Mouse (Mus musculus) MEL (cell line): ENCODE results near the gene Npas3. TPM values are rescaled to one million over a fixed set of nuclear protein-coding genes. Genes with fewer than 3 reads are reported as not detected.

Source experiments
- DNase-seq: peaks from one replicate; pipeline ENCODE4 v3.0.0; 2011; ENCODE audit warnings: low read depth, low spot score
- H3K27ac ChIP-seq: 2 replicates; pipeline ENCODE4 v1.5.1; 2012; ENCODE audit warnings: low read depth, mild to moderate bottlenecking, control low read depth, low read length, moderate library complexity; ENCODE audit not compliant: control insufficient read depth
- H3K27me3 ChIP-seq, 2 experiments: fragments of 150-350 bp in 1 of 2; sonication (generic) in 1 of 2; 2 replicates each; pipeline ENCODE4 v1.6.1; 2012; ENCODE audit warnings: low read length in 2 of 2, mild to moderate bottlenecking in 2 of 2, improper control_type of control experiment in 1 of 2, moderate library complexity in 1 of 2; ENCODE audit not compliant: insufficient read depth in 2 of 2, control insufficient read depth in 1 of 2
- H3K36me3 ChIP-seq, 2 experiments: 2 replicates each; pipeline ENCODE4 v1.6.1; 2012 to 2014; ENCODE audit warnings: low read length in 2 of 2, improper control_type of control experiment in 1 of 2, inconsistent platforms in 1 of 2, mild to moderate bottlenecking in 1 of 2; ENCODE audit not compliant: insufficient read depth in 2 of 2, control insufficient read depth in 1 of 2
- H3K4me1 ChIP-seq, 2 experiments: fragments of 150-350 bp in 1 of 2; sonication (generic) in 1 of 2; 2 replicates each; pipeline ENCODE4 v1.6.1; 2012; ENCODE audit warnings: low read length in 2 of 2, improper control_type of control experiment in 1 of 2, mild to moderate bottlenecking in 1 of 2; ENCODE audit not compliant: insufficient read depth in 2 of 2, control insufficient read depth in 1 of 2
- H3K4me3 ChIP-seq, 2 experiments: fragments of 150-350 bp in 1 of 2; sonication (generic) in 1 of 2; 2 replicates each; pipeline ENCODE4 v1.5.1; 2012; ENCODE audit warnings: low read depth in 2 of 2, low read length in 2 of 2, mild to moderate bottlenecking in 2 of 2, moderate library complexity in 2 of 2, control low read depth in 1 of 2, improper control_type of control experiment in 1 of 2; ENCODE audit not compliant: control insufficient read depth in 1 of 2, insufficient read depth in 1 of 2
- H3K79me2 ChIP-seq: 2 replicates; pipeline ENCODE4 v1.6.1; 2012; ENCODE audit warnings: mild to moderate bottlenecking, low read length, moderate library complexity; ENCODE audit not compliant: control insufficient read depth, poor library complexity, insufficient read depth
- H3K9ac ChIP-seq: 2 replicates; pipeline ENCODE4 v1.6.1; 2012; ENCODE audit warnings: low read depth, mild to moderate bottlenecking, control low read depth, low read length, moderate library complexity; ENCODE audit not compliant: control insufficient read depth, poor library complexity, severe bottlenecking
- H3K9me3 ChIP-seq: fragments of 150-350 bp; sonication (generic); replicated peaks from 2 replicates; pipeline ENCODE4 v1.6.1; 2012; ENCODE audit warnings: mild to moderate bottlenecking, low read length, improper control_type of control experiment, moderate library complexity; ENCODE audit not compliant: insufficient read depth
- CHD1 ChIP-seq: IDR thresholded peaks from 2 replicates; pipeline ENCODE4 v1.6.1; 2012; ENCODE audit warnings: low read depth, mild to moderate bottlenecking, inconsistent platforms, low read length, improper control_type of control experiment
- CHD2 ChIP-seq: IDR thresholded peaks from 2 replicates; pipeline ENCODE4 v1.6.1; 2011; ENCODE audit warnings: low read length, improper control_type of control experiment
- CTCF ChIP-seq, 3 experiments: IDR thresholded peaks in 2 of 3; conservative IDR thresholded peaks in 1 of 3; 2 replicates each; pipeline ENCODE4 v1.5.1; 2011 to 2012; ENCODE audit warnings: low read length in 3 of 3, low read depth in 2 of 3, mild to moderate bottlenecking in 2 of 3, improper control_type of control experiment in 1 of 3, inconsistent platforms in 1 of 3, mixed read lengths in 1 of 3, moderate library complexity in 1 of 3; ENCODE audit not compliant: control insufficient read depth in 1 of 3, insufficient read depth in 1 of 3, poor library complexity in 1 of 3, severe bottlenecking in 1 of 3
- E2F4 ChIP-seq: IDR thresholded peaks from 2 replicates; pipeline ENCODE4 v1.6.1; 2011; ENCODE audit warnings: low read depth, low read length, improper control_type of control experiment, borderline replicate concordance
- ELF1 ChIP-seq: IDR thresholded peaks from 2 replicates; pipeline ENCODE4 v1.6.1; 2014; ENCODE audit warnings: low read depth, mild to moderate bottlenecking, inconsistent platforms, low read length, improper control_type of control experiment, moderate library complexity
- EP300 ChIP-seq, 2 experiments: IDR thresholded peaks; 2 replicates each; pipeline ENCODE4 v1.6.1; 2011; ENCODE audit warnings: improper control_type of control experiment in 2 of 2, low read length in 2 of 2, low read depth in 1 of 2, mild to moderate bottlenecking in 1 of 2
- GABPA ChIP-seq: IDR thresholded peaks from 2 replicates; pipeline ENCODE4 v1.6.1; 2012; ENCODE audit warnings: low read depth, mild to moderate bottlenecking, inconsistent platforms, low read length, improper control_type of control experiment, moderate library complexity
- GATA1 ChIP-seq: IDR thresholded peaks from 2 replicates; pipeline ENCODE4 v1.6.1; 2011; ENCODE audit warnings: low read depth, low read length, improper control_type of control experiment
- JUND ChIP-seq: IDR thresholded peaks from 2 replicates; pipeline ENCODE4 v1.6.1; 2011; ENCODE audit warnings: low read depth, mild to moderate bottlenecking, improper control_type of control experiment, low read length
- KAT2A ChIP-seq: conservative IDR thresholded peaks from 2 replicates; pipeline ENCODE4 v1.6.1; 2012; ENCODE audit warnings: low read depth, low read length, improper control_type of control experiment, inconsistent platforms
- MAX ChIP-seq: IDR thresholded peaks from 2 replicates; pipeline ENCODE4 v1.6.1; 2011; ENCODE audit warnings: low read length, improper control_type of control experiment
- MYB ChIP-seq: IDR thresholded peaks from 2 replicates; pipeline ENCODE4 v1.6.1; 2011; ENCODE audit warnings: mild to moderate bottlenecking, low read depth, low read length, improper control_type of control experiment
- NRF1 ChIP-seq: IDR thresholded peaks from 2 replicates; pipeline ENCODE4 v1.6.1; 2014; ENCODE audit warnings: low read depth, mild to moderate bottlenecking, inconsistent platforms, low read length, improper control_type of control experiment, moderate library complexity; ENCODE audit not compliant: poor library complexity, insufficient read depth, severe bottlenecking
- POLR2A ChIP-seq, 2 experiments: IDR thresholded peaks; 2 replicates each; pipeline ENCODE4 v1.6.1; 2011 to 2012; ENCODE audit warnings: low read length in 2 of 2, mild to moderate bottlenecking in 2 of 2, control low read depth in 1 of 2, improper control_type of control experiment in 1 of 2, low read depth in 1 of 2, moderate library complexity in 1 of 2; ENCODE audit not compliant: control insufficient read depth in 1 of 2, insufficient read depth in 1 of 2, poor library complexity in 1 of 2
- RAD21 ChIP-seq: IDR thresholded peaks from 2 replicates; pipeline ENCODE4 v1.6.1; 2011; ENCODE audit warnings: mild to moderate bottlenecking, low read depth, low read length, improper control_type of control experiment
- RCOR1 ChIP-seq: IDR thresholded peaks from 2 replicates; pipeline ENCODE4 v1.6.1; 2012; ENCODE audit warnings: low read depth, mild to moderate bottlenecking, inconsistent platforms, low read length, improper control_type of control experiment
- SIN3A ChIP-seq: IDR thresholded peaks from 2 replicates; pipeline ENCODE4 v1.6.1; 2012; ENCODE audit warnings: low read length, improper control_type of control experiment, inconsistent platforms
- SMC3 ChIP-seq: IDR thresholded peaks from 2 replicates; pipeline ENCODE4 v1.6.1; 2011; ENCODE audit warnings: low read depth, low read length, improper control_type of control experiment
- TAL1 ChIP-seq: IDR thresholded peaks from 2 replicates; pipeline ENCODE4 v1.6.1; 2012; ENCODE audit warnings: mild to moderate bottlenecking, inconsistent platforms, low read length, moderate library complexity, mixed read lengths
- TCF12 ChIP-seq: IDR thresholded peaks from 2 replicates; pipeline ENCODE4 v1.6.1; 2014; ENCODE audit warnings: low read depth, mild to moderate bottlenecking, inconsistent platforms, low read length, improper control_type of control experiment, moderate library complexity
- USF1 ChIP-seq: IDR thresholded peaks from 2 replicates; pipeline ENCODE4 v1.6.1; 2014; ENCODE audit warnings: low read depth, mild to moderate bottlenecking, inconsistent platforms, low read length, improper control_type of control experiment, moderate library complexity
- ZC3H11A ChIP-seq: IDR thresholded peaks from 2 replicates; pipeline ENCODE4 v1.6.1; 2012; ENCODE audit warnings: low read depth, mild to moderate bottlenecking, inconsistent platforms, low read length, improper control_type of control experiment
- ZKSCAN1 ChIP-seq: IDR thresholded peaks from 2 replicates; pipeline ENCODE4 v1.6.1; 2012; ENCODE audit warnings: low read depth, mild to moderate bottlenecking, inconsistent platforms, low read length, improper control_type of control experiment, moderate library complexity
- ZMIZ1 ChIP-seq: IDR thresholded peaks from 2 replicates; pipeline ENCODE4 v1.6.1; 2012; ENCODE audit warnings: low read depth, mild to moderate bottlenecking, inconsistent platforms, low read length, improper control_type of control experiment, moderate library complexity
- ZNF384 ChIP-seq: IDR thresholded peaks from 2 replicates; pipeline ENCODE4 v1.6.1; 2012; ENCODE audit warnings: low read depth, mild to moderate bottlenecking, inconsistent platforms, low read length, improper control_type of control experiment
- polyA plus RNA-seq, 2 experiments: library from polyadenylated mRNA; stranded (reverse) in 1 of 2; unstranded in 1 of 2; fragments of >175 nt in 1 of 2; fragments of >200 nt in 1 of 2; gene quantifications; 2 replicates each; pipeline versions ENCODE4 v1.2.1 to v1.2.4; 2012; ENCODE audit warnings: low replicate concordance in 2 of 2, low read depth in 1 of 2; ENCODE audit not compliant: insufficient read length in 2 of 2, insufficient read depth in 1 of 2, missing spikeins in 1 of 2
- total RNA-seq: library from RNA; depleted of rRNA; stranded (reverse); fragments of 300-350 nt; gene quantifications from 2 replicates; pipeline ENCODE4 v1.2.3, GENCODE M21; 2012

The Npas3 gene
- total and polyA plus RNA-seq, 3 experiments: not detected

GRCm38 (mm10) chr12:54052939-54053338 lies 804.5 kb downstream of the Npas3 start:
- Histone ChIP-seq H3K4me1 (no peaks in the 10 kb centered on the region), H3K27me3 (no peaks in the 10 kb centered on the region; a peak in 1 of 4 replicates), H3K27ac (no peak overlapping the region), H3K79me2 (no peaks in the 10 kb centered on the region), H3K4me3 (no peak overlapping the region), H3K36me3 (no peaks in the 10 kb centered on the region), H3K9ac (no peak overlapping the region), H3K9me3 (no peaks in the 10 kb centered on the region)
- DNase-seq: no peak
- TF ChIP-seq JUND: no peak
- no peak for TF ChIP-seq SMC3
- TF ChIP-seq CTCF (IDR thresholded peaks at IDR 0.05 in 2 of 3, conservative IDR thresholded peaks at IDR 0.05 in 1 of 3; ENCODE audit: control insufficient read depth in 1 of 3, insufficient read depth in 1 of 3, low read depth in 2 of 3, low read length in 3 of 3, poor library complexity in 1 of 3, severe bottlenecking in 1 of 3): no peak
- no peak for TF ChIP-seq ZKSCAN1
- TF ChIP-seq ZMIZ1: no peak
- no peak for TF ChIP-seq GATA1

GRCm38 (mm10) chr12:54053598-54053997 lies 805.1 kb downstream of the Npas3 start:
- H3K79me2 ChIP-seq: no peaks in the 10 kb centered on the region
- no peaks in the 10 kb centered on the region; a peak in 2 of 4 replicates for H3K27me3 ChIP-seq
- no peaks in the 10 kb centered on the region for H3K36me3 ChIP-seq
- H3K27ac ChIP-seq: no peak overlapping the region
- H3K4me1 ChIP-seq: no peaks in the 10 kb centered on the region
- H3K9ac ChIP-seq: no peak overlapping the region
- TF ChIP-seq ZNF384: no peak
- no peak for TF ChIP-seq JUND
- no peak for TF ChIP-seq USF1
- TF ChIP-seq CHD2: no peak
- no peak for TF ChIP-seq TAL1
- no peak for TF ChIP-seq GATA1
- TF ChIP-seq E2F4: no peak
- no peak overlapping the region for H3K4me3 ChIP-seq
- no peaks in the 10 kb centered on the region for H3K9me3 ChIP-seq
- DNase-seq: no peak

DNA sequence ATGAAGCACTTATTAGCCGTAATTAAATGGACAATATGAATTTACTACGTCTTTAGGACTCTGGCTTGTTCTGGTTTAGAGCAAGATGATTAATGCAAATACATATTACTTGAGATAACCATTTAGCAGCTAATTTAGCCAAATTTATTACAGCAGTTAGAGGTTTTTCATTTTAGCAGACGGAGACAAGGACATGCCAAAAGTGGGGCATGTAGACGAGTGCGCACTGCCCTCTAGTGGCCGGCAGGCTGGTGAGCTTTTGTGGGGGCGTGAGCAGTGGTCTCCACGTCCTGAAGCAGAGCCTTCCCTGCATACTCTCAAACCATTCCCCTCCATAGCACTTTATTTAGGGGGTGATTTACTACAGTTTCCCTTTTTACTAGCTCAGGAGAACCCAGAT lies 812.3 kb downstream of the Npas3 start:
- peak; percentile 43 for DNase-seq
- Histone ChIP-seq H3K9ac (no peak overlapping the region), H3K9me3 (no peaks in the 10 kb centered on the region)
- TF ChIP-seq TAL1 (no peak), ZC3H11A (peak; percentile 44), GABPA (no peak), ELF1 (no peak), CTCF (IDR thresholded peaks at IDR 0.05 in 2 of 3, conservative IDR thresholded peaks at IDR 0.05 in 1 of 3; ENCODE audit: control insufficient read depth in 1 of 3, insufficient read depth in 1 of 3, low read depth in 2 of 3, low read length in 3 of 3, poor library complexity in 1 of 3, severe bottlenecking in 1 of 3) (peak; percentile 74 to 79 (median 76)), RCOR1 (no peak), ZMIZ1 (no peak), POLR2A (IDR thresholded peaks at IDR 0.05; ENCODE audit: control insufficient read depth in 1 of 2, insufficient read depth in 1 of 2, low read depth in 1 of 2, low read length in 2 of 2, poor library complexity in 1 of 2) (no peak), NRF1 (no peak), SIN3A (no peak), EP300 (IDR thresholded peaks at IDR 0.05; ENCODE audit: low read depth in 1 of 2, low read length in 2 of 2) (no peak), RAD21 (peak; percentile 73), CHD1 (no peak), TCF12 (no peak), MYB (no peak), MAX (no peak), KAT2A (no peak), JUND (no peak), SMC3 (peak; percentile 69), E2F4 (no peak), CHD2 (no peak)
- TF ChIP-seq, all 39 proteins: peak for 4
- no peaks in the 10 kb centered on the region for H3K4me1 ChIP-seq
- H3K4me3 ChIP-seq: no peak overlapping the region
- H3K27ac ChIP-seq: no peak overlapping the region
- no peaks in the 10 kb centered on the region for H3K36me3 ChIP-seq
- no peaks in the 10 kb centered on the region for H3K79me2 ChIP-seq
- H3K27me3 ChIP-seq: no peaks in the 10 kb centered on the region; a peak in 1 of 4 replicates
